Mouse (Mus musculus) liver, embryonic 14.5 days (tissue): Measurements from ENCODE around the gene Cacnb2. TPM values are rescaled to one million over a fixed set of nuclear protein-coding genes. Genes with fewer than 3 reads are reported as not detected.

Experiments used
- ATAC-seq: fragments of 200-750 bp; cut with Nextera tagmentation; 2 replicates; pipeline ENCODE4 v1.8.0; 2017; ENCODE audit warnings: moderate number of reproducible peaks, mild to moderate bottlenecking, moderate library complexity; ENCODE audit not compliant: insufficient read depth
- DNase-seq, 3 experiments: peaks; one replicate each; pipeline ENCODE4 v3.0.0-alpha.2; 2012 to 2013; ENCODE audit warnings: low read depth in 3 of 3, low spot score in 3 of 3
- H3K27ac ChIP-seq: fragments of 300-500 bp; sonication (generic); 2 replicates; pipeline ENCODE4 v1.5.1; 2014; ENCODE audit warnings: moderate library complexity, mild to moderate bottlenecking, control low read depth, inconsistent platforms
- H3K27me3 ChIP-seq: fragments of 300-500 bp; sonication (generic); 2 replicates; pipeline ENCODE4 v1.6.1; 2014; ENCODE audit warnings: mild to moderate bottlenecking, low read length, moderate library complexity; ENCODE audit not compliant: control insufficient read depth, insufficient read depth
- H3K36me3 ChIP-seq: fragments of 300-500 bp; sonication (generic); replicated peaks from 2 replicates; pipeline ENCODE4 v1.6.1; 2014; ENCODE audit warnings: low read depth; ENCODE audit not compliant: control insufficient read depth, insufficient read depth
- H3K4me1 ChIP-seq, 2 experiments: fragments of 200-500 bp in 1 of 2; fragments of 300-500 bp in 1 of 2; sonication (generic) in 1 of 2; replicated peaks; 2 replicates each; pipeline ENCODE4 v1.6.1; 2012 to 2014; ENCODE audit warnings: antibody characterized with exemption in 1 of 2, inconsistent platforms in 1 of 2, low read length in 1 of 2; ENCODE audit not compliant: control insufficient read depth in 2 of 2, insufficient read depth in 2 of 2
- H3K4me2 ChIP-seq: fragments of 300-500 bp; sonication (generic); 2 replicates; pipeline ENCODE4 v1.6.1; 2014; ENCODE audit warnings: low read depth, mild to moderate bottlenecking, control low read depth, moderate library complexity
- H3K4me3 ChIP-seq, 2 experiments: fragments of 200-500 bp in 1 of 2; fragments of 300-500 bp in 1 of 2; sonication (generic) in 1 of 2; 2 replicates each; pipeline ENCODE4 v1.5.1; 2012 to 2014; ENCODE audit warnings: low read depth in 2 of 2, low read length in 2 of 2, mild to moderate bottlenecking in 2 of 2, control low read depth in 1 of 2, inconsistent platforms in 1 of 2, moderate library complexity in 1 of 2; ENCODE audit not compliant: insufficient read depth in 1 of 2
- H3K9ac ChIP-seq: fragments of 300-500 bp; sonication (generic); replicated peaks from 2 replicates; pipeline ENCODE4 v1.6.1; 2014; ENCODE audit warnings: mild to moderate bottlenecking, control low read depth, moderate library complexity
- H3K9me3 ChIP-seq: fragments of 300-500 bp; sonication (generic); 2 replicates; pipeline ENCODE4 v1.6.1; 2016; ENCODE audit warnings: low read length, mixed read lengths; ENCODE audit not compliant: control insufficient read depth
- CTCF ChIP-seq: IDR thresholded peaks from 2 replicates; pipeline ENCODE4 v1.5.1; 2016; ENCODE audit warnings: antibody characterized with exemption, low read depth, control low read depth
- EP300 ChIP-seq: IDR thresholded peaks from 2 replicates; pipeline ENCODE4 v1.6.1; 2016; ENCODE audit warnings: antibody characterized with exemption, low read depth
- WGBS: fragments of 180-500 bp; shearing (Covaris S2); extraction: QIAGEN DNeasy Blood & Tissue Kit; methylation state at CpG from one replicate; pipeline ENCODE4 v1.1.7; 2014; ENCODE audit not compliant: insufficient replicate concordance; 5-methylcytosine and 5-hydroxymethylcytosine counted together
- polyA plus RNA-seq, 2 experiments: library from polyadenylated mRNA; depleted of rRNA in 1 of 2; stranded (reverse) in 1 of 2; unstranded in 1 of 2; fragments of >200 nt; fragmentation: Nextera tagmentation in 1 of 2; extraction: Ambion mirVana in 1 of 2; gene quantifications; 2 replicates each; pipeline versions ENCODE4 v1.2.1 to v1.2.3; 2012 to 2014

The Cacnb2 gene
- 0.23 and 0.37 TPM in 2 replicates for polyA plus RNA-seq (2012; rRNA removed)
- polyA plus RNA-seq (2014; fragmentation: Nextera tagmentation; extraction: Ambion mirVana) = 0.04 and 0.11 TPM in 2 replicates

GRCm38 (mm10) chr2:14602788-14603187 lies at the start of gene Cacnb2:
Gene Cacnb2 (plus strand): TSS chr2:14603088.
- WGBS = 32% methylated on average over 3 of the region's 3 CpGs

GRCm38 (mm10) chr2:14568020-14568419 lies 34.9 kb upstream of the Cacnb2 start:
- no peak for ATAC-seq
- Histone ChIP-seq H3K4me1 (no peaks in the 10 kb centered on the region), H3K9me3 (no peaks in the 10 kb centered on the region), H3K9ac (no peak overlapping the region), H3K4me2 (no peak overlapping the region), H3K27ac (no peak overlapping the region), H3K27me3 (no peaks in the 10 kb centered on the region), H3K4me3 (no peak overlapping the region), H3K36me3 (no peaks in the 10 kb centered on the region)
- TF ChIP-seq EP300 (no peak), CTCF (no peak)
- WGBS = 37% methylated on average over 2 of the region's 2 CpGs
- DNase-seq = no peak

More at GRCm38 (mm10) chr2:14602788-14603187, at the start of gene Cacnb2:
- Histone ChIP-seq H3K27ac (no peak within 1 kb of the TSS), H3K4me1 (0 out of 4 replicates have a peak, but pooled peaks cover 0 to 2% of the 10 kb centered on the region in 2 experiments), H3K4me3 (peak within 1 kb of the TSS; percentile 47 to 49), H3K9ac (no peak within 1 kb of the TSS), H3K27me3 (peaks cover 20% of the 10 kb centered on the region), H3K36me3 (no peaks in the 10 kb centered on the region), H3K9me3 (no peaks in the 10 kb centered on the region), H3K4me2 (peak within 1 kb of the TSS; percentile 63)
- TF ChIP-seq CTCF (no peak), EP300 (no peak)
- DNase-seq (no peak), ATAC-seq (no peak)

- no peaks in the 10 kb centered on the region for H3K9me3 ChIP-seq
- no peaks in the 10 kb centered on the region for H3K27me3 ChIP-seq
- H3K36me3 ChIP-seq = no peaks in the 10 kb centered on the region
- ATAC-seq (no peak), DNase-seq (no peak)
- H3K4me1 ChIP-seq = no peaks in the 10 kb centered on the region
- no peak for TF ChIP-seq CTCF
- no peak for TF ChIP-seq EP300
- H3K27ac ChIP-seq = no peak overlapping the region
- H3K4me3 ChIP-seq = no peak overlapping the region
- no peak overlapping the region for H3K4me2 ChIP-seq
- H3K9ac ChIP-seq = no peak overlapping the region
These were observed 31.6 kb upstream of the Cacnb2 start for GRCm38 (mm10) chr2:14571300-14571699.

- no peaks in the 10 kb centered on the region for H3K27me3 ChIP-seq
- no peak overlapping the region for H3K27ac ChIP-seq
- no peak overlapping the region for H3K4me3 ChIP-seq
- no peak overlapping the region for H3K9ac ChIP-seq
- H3K36me3 ChIP-seq = no peaks in the 10 kb centered on the region
- WGBS = 65% methylated on average over 4 of the region's 4 CpGs
- DNase-seq (no peak), ATAC-seq (no peak)
- H3K9me3 ChIP-seq = no peaks in the 10 kb centered on the region
- H3K4me2 ChIP-seq = no peak overlapping the region
- TF ChIP-seq CTCF = no peak
- no peaks in the 10 kb centered on the region for H3K4me1 ChIP-seq
These were observed 13.3 kb upstream of the Cacnb2 start for GRCm38 (mm10) chr2:14589541-14589940.

DNA sequence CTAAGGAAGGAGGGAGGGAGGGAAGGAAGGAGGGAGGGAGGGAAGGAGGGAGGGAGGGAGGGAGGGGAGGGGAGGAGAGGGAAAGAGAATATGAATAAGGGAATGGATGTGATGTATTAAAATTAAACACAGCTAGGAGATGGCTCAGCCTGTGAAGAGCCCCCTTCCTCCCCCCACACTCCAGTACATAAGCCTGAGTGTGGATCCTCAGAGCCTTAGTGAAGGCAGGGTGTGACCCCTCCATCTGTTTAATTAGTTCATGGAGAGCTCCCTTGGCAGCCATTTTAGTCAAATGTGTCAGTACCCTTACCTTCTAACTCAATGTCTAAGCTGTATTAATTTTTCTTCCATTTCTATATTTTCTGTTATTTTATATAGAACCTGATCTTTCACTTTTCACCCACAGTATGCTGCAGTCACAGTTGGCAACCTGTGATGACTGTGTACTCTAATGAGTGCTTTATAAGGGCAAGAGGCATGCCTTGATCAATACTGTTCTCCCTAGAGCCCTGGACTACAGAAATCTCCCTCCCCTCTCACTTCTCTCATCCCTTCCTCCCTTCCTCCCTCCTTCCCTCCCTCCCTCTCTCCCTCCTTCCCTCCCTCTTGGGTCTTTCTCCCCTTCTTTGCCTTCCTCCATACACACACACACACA lies 4.9 kb upstream of the Cacnb2 start:
- Histone ChIP-seq H3K4me3 (no peak overlapping the region), H3K4me2 (no peak overlapping the region), H3K27ac (no peak overlapping the region), H3K36me3 (no peaks in the 10 kb centered on the region), H3K27me3 (no peaks in the 10 kb centered on the region), H3K9ac (no peak overlapping the region), H3K9me3 (no peaks in the 10 kb centered on the region), H3K4me1 (no peaks in the 10 kb centered on the region)
- TF ChIP-seq EP300 = no peak
- TF ChIP-seq CTCF = no peak
- DNase-seq (no peak), ATAC-seq (no peak)
